Comparison of ENCODE assay signal across 10 mouse cellular contexts in genomic region chr10:56468537-56468936, GRCm38 (mm10).
DNase-seq lines count a peak whose midpoint lies in the region; ATAC-seq and TF ChIP-seq lines count a peak whose summit lies in the region.
"Had no signal": no experiment of that assay in that cellular context is flagged by ENCODE, and none has a peak within 500 bp of the region (broad histone marks: within the 10 kb centered on the region; RNA-seq: fewer than 3 reads in every experiment).

No protein-coding gene starts in this region.

- no peak for TF ChIP-seq CTCF in lung, adult 2 months (IDR thresholded peaks at IDR 0.05; ENCODE audit: insufficient read depth, low read length)
- no peak for TF ChIP-seq CTCF in small intestine, adult 2 months (IDR thresholded peaks at IDR 0.05; ENCODE audit: extremely low read depth, insufficient read length, insufficient replicate concordance, low read depth, low read length)

- ATAC-seq in lung, embryonic 15.5 days (ENCODE audit: borderline replicate concordance, extremely low read depth, low FRiP score, low TSS enrichment), result peak; percentile 49; the same call in 1 of the 2 replicates
- no peak for ATAC-seq in embryonic facial prominence, embryonic 15.5 days (ENCODE audit: insufficient number of reproducible peaks, low FRiP score, low TSS enrichment, low read depth)
- ATAC-seq in intestine, embryonic 16.5 days, result no peak
- ATAC-seq: forebrain, embryonic 13.5 days had no signal

- 7% methylated on average over 6 of the region's 6 CpGs for WGBS in lung, embryonic 15.5 days
- 17% methylated on average over 6 of the region's 6 CpGs for WGBS in lung, adult 2 months
- 7% methylated on average over 6 of the region's 6 CpGs for WGBS in embryonic facial prominence, embryonic 15.5 days
- 21% methylated on average over 6 of the region's 6 CpGs for WGBS in intestine, embryonic 16.5 days
- WGBS in small intestine, adult 2 months, result 22% methylated on average over 6 of the region's 6 CpGs

- peak overlapping the region; percentile 29; the same call in 1 of the 2 replicates for H3K4me3 ChIP-seq in lung, embryonic 15.5 days
- H3K4me3 ChIP-seq in lung, adult 2 months (replicated peaks; ENCODE audit: extremely low read depth, low read depth, low read length), result no peak overlapping the region
- H3K4me3 ChIP-seq in embryonic facial prominence, embryonic 15.5 days (replicated peaks), result peak overlapping the region; percentile 33; the same call in 1 of the 2 replicates
- no peak overlapping the region for H3K4me3 ChIP-seq in intestine, embryonic 16.5 days (ENCODE audit: low read length)
- H3K4me3 ChIP-seq in small intestine, adult 2 months (ENCODE audit: low read depth, low read length), result no peak overlapping the region
- H3K4me3 ChIP-seq: forebrain, embryonic 13.5 days; neural tube, embryonic 12.5 days had no signal

- no peaks in the 10 kb centered on the region for H3K9me3 ChIP-seq in lung, embryonic 15.5 days
- no peaks in the 10 kb centered on the region for H3K9me3 ChIP-seq in embryonic facial prominence, embryonic 15.5 days (replicated peaks)
- H3K9me3 ChIP-seq in intestine, embryonic 16.5 days (ENCODE audit: control insufficient read depth, low read length), result no peaks in the 10 kb centered on the region
- H3K9me3 ChIP-seq: forebrain, embryonic 13.5 days; neural tube, embryonic 12.5 days had no signal

- no peaks in the 10 kb centered on the region for H3K36me3 ChIP-seq in lung, embryonic 15.5 days
- H3K36me3 ChIP-seq in embryonic facial prominence, embryonic 15.5 days, result no peaks in the 10 kb centered on the region
- H3K36me3 ChIP-seq in intestine, embryonic 16.5 days (ENCODE audit: control insufficient read depth, insufficient read depth, low read length), result no peaks in the 10 kb centered on the region
- no peaks in the 10 kb centered on the region for H3K36me3 ChIP-seq in small intestine, adult 2 months (ENCODE audit: control insufficient read depth, insufficient read depth, low read length)
- H3K36me3 ChIP-seq: neural tube, embryonic 12.5 days had no signal

- no peak overlapping the region for H3K9ac ChIP-seq in lung, embryonic 15.5 days
- no peak overlapping the region for H3K9ac ChIP-seq in embryonic facial prominence, embryonic 15.5 days
- no peak overlapping the region for H3K9ac ChIP-seq in intestine, embryonic 16.5 days (ENCODE audit: low read depth, low read length)
- H3K9ac ChIP-seq: forebrain, embryonic 13.5 days; neural tube, embryonic 12.5 days had no signal

- peak overlapping the region; percentile 66 for H3K27ac ChIP-seq in lung, embryonic 15.5 days
- peak overlapping the region; percentile 78 for H3K27ac ChIP-seq in embryonic facial prominence, embryonic 15.5 days (replicated peaks)
- H3K27ac ChIP-seq in intestine, embryonic 16.5 days (ENCODE audit: low read length), result no peak overlapping the region
- H3K27ac ChIP-seq in small intestine, adult 2 months (ENCODE audit: insufficient read depth, low read depth, low read length), result 0 out of 2 replicates have a peak overlapping the region, but pooled peaks have one; percentile 7
- H3K27ac ChIP-seq: forebrain, embryonic 13.5 days; neural tube, embryonic 12.5 days had no signal

- no peak for TF ChIP-seq POLR2A in lung, adult 2 months (IDR thresholded peaks at IDR 0.05; ENCODE audit: borderline replicate concordance, extremely low read depth, low read depth, low read length)
- TF ChIP-seq POLR2A in small intestine, adult 2 months (IDR thresholded peaks at IDR 0.05; ENCODE audit: low read depth, low read length), result no peak

- 0 out of 2 replicates have a peak, but pooled peaks cover 14% of the 10 kb centered on the region for H3K4me1 ChIP-seq in lung, embryonic 15.5 days
- peaks cover 2% of the 10 kb centered on the region for H3K4me1 ChIP-seq in lung, adult 2 months (ENCODE audit: control insufficient read depth, insufficient read depth, low read length)
- H3K4me1 ChIP-seq in embryonic facial prominence, embryonic 15.5 days, result peaks cover 11% of the 10 kb centered on the region
- H3K4me1 ChIP-seq in intestine, embryonic 16.5 days (ENCODE audit: control insufficient read depth, insufficient read depth, low read length), result no peaks in the 10 kb centered on the region
- no peaks in the 10 kb centered on the region for H3K4me1 ChIP-seq in small intestine, adult 2 months (ENCODE audit: control insufficient read depth, insufficient read depth, insufficient read length, low read length)
- H3K4me1 ChIP-seq: forebrain, embryonic 13.5 days; neural tube, embryonic 12.5 days had no signal

- peak overlapping the region; percentile 53 for H3K4me2 ChIP-seq in lung, embryonic 15.5 days
- H3K4me2 ChIP-seq in embryonic facial prominence, embryonic 15.5 days (replicated peaks), result peak overlapping the region; percentile 49
- H3K4me2 ChIP-seq in intestine, embryonic 16.5 days (ENCODE audit: low read depth, low read length), result peak overlapping the region; percentile 37; the same call in 1 of the 2 replicates
- H3K4me2 ChIP-seq: forebrain, embryonic 13.5 days; neural tube, embryonic 12.5 days had no signal

- no peaks in the 10 kb centered on the region for H3K27me3 ChIP-seq in lung, embryonic 15.5 days
- H3K27me3 ChIP-seq in embryonic facial prominence, embryonic 15.5 days, result no peaks in the 10 kb centered on the region
- H3K27me3 ChIP-seq in intestine, embryonic 16.5 days (replicated peaks; ENCODE audit: control insufficient read depth, insufficient read depth, low read length), result no peaks in the 10 kb centered on the region
- H3K27me3 ChIP-seq in small intestine, adult 2 months (ENCODE audit: control insufficient read depth, insufficient read depth, low read length), result no peaks in the 10 kb centered on the region
- H3K27me3 ChIP-seq: forebrain, embryonic 13.5 days; neural tube, embryonic 12.5 days had no signal

- DNase-seq in lung, adult 2 months, result no peak
- no peak for DNase-seq in left cerebral cortex, adult 11 months (ENCODE audit: low spot score)
- no peak for DNase-seq in ovary, postnatal 10 days (ENCODE audit: low spot score)
- DNase-seq in cerebellum, adult 11 months, result no peak

Comparison
In these comparisons a context has a peak if more than half of its experiments do, and no peak if none do; other contexts are left out.
1. H3K4me3 ChIP-seq: peak in lung, embryonic 15.5 days (single experiment) and embryonic facial prominence, embryonic 15.5 days (single experiment); none in lung, adult 2 months (single experiment), intestine, embryonic 16.5 days (single experiment) and small intestine, adult 2 months (single experiment).
2. Peak in every context shown above with its lines, with median percentiles within 50 percentile points of each other: H3K4me2 ChIP-seq.